Mouse (Mus musculus): ENCODE measurements at regions not wholly inside any gene's neighbourhood (a gene's known extent, or its start where the extent isn't known, plus 50 kb on each side); places are given as distances from the start of the nearest gene placed in this dataset.

GRCm38 (mm10) chr12:79997201-79997600 is 115.6 kb downstream of the Zfp36l1 start:
- no peaks in the 10 kb centered on the region for H3K9me3 ChIP-seq (replicated peaks)
- no peaks in the 10 kb centered on the region for H3K36me3 ChIP-seq
- no peak overlapping the region for H3K4me3 ChIP-seq
- no peaks in the 10 kb centered on the region for H3K27me3 ChIP-seq (ENCODE audit: low read depth, poor library complexity, severe bottlenecking)
- WGBS, result 45% methylated on average over 4 of the region's 4 CpGs
- H3K27ac ChIP-seq, result no peak overlapping the region
- peaks cover 26% of the 10 kb centered on the region for H3K4me1 ChIP-seq
- no peak for DNase-seq (ENCODE audit: low spot score)

GRCm38 (mm10) chr12:79995521-79996094 is 117.2 kb downstream of the Zfp36l1 start:
- no peak overlapping the region for H3K27ac ChIP-seq
- 92% methylated on average over 4 of the region's 4 CpGs for WGBS
- H3K4me1 ChIP-seq, result peaks cover 23% of the 10 kb centered on the region

GRCm38 (mm10) chr12:79993821-79994571 is 118.8 kb downstream of the Zfp36l1 start:
- Histone ChIP-seq H3K27me3 (ENCODE audit: low read depth, poor library complexity, severe bottlenecking) (no peaks in the 10 kb centered on the region), H3K4me3 (no peak overlapping the region), H3K4me1 (peaks cover 39% of the 10 kb centered on the region), H3K36me3 (no peaks in the 10 kb centered on the region), H3K27ac (peak overlapping the region; percentile 80), H3K9me3 (replicated peaks) (no peaks in the 10 kb centered on the region)
- WGBS, result 50% methylated on average over 5 of the region's 5 CpGs
- no peak for DNase-seq (ENCODE audit: low spot score)

More at GRCm38 (mm10) chr12:79995521-79996094, 117.2 kb downstream of the Zfp36l1 start:
- no peaks in the 10 kb centered on the region for H3K36me3 ChIP-seq
- no peaks in the 10 kb centered on the region for H3K27me3 ChIP-seq (ENCODE audit: low read depth, poor library complexity, severe bottlenecking)
- H3K9me3 ChIP-seq (replicated peaks), result no peaks in the 10 kb centered on the region
- DNase-seq (ENCODE audit: low spot score), result no peak
- H3K4me3 ChIP-seq, result no peak overlapping the region

GRCm38 (mm10) chr12:79991279-79991678 is 121.5 kb downstream of the Zfp36l1 start:
- WGBS, result 64% methylated on average over 5 of the region's 5 CpGs

GRCm38 (mm10) chr12:79990751-79991150 is 122.1 kb downstream of the Zfp36l1 start:
- H3K4me1 ChIP-seq, result peaks cover 56% of the 10 kb centered on the region
- H3K27ac ChIP-seq, result peak overlapping the region; percentile 59; the same call in 1 of the 2 replicates
- 51% methylated on average over 4 of the region's 4 CpGs for WGBS
- DNase-seq (ENCODE audit: low spot score), result no peak
- no peaks in the 10 kb centered on the region for H3K9me3 ChIP-seq (replicated peaks)
- H3K4me3 ChIP-seq, result no peak overlapping the region
- H3K36me3 ChIP-seq, result no peaks in the 10 kb centered on the region
- no peaks in the 10 kb centered on the region for H3K27me3 ChIP-seq (ENCODE audit: low read depth, poor library complexity, severe bottlenecking)

More at GRCm38 (mm10) chr12:79991279-79991678, 121.5 kb downstream of the Zfp36l1 start:
- no peak for DNase-seq (ENCODE audit: low spot score)
- Histone ChIP-seq H3K9me3 (replicated peaks) (no peaks in the 10 kb centered on the region), H3K4me3 (no peak overlapping the region), H3K4me1 (peaks cover 51% of the 10 kb centered on the region), H3K27me3 (ENCODE audit: low read depth, poor library complexity, severe bottlenecking) (no peaks in the 10 kb centered on the region), H3K36me3 (no peaks in the 10 kb centered on the region), H3K27ac (0 out of 2 replicates have a peak overlapping the region, but pooled peaks have one; percentile 59)

GRCm38 (mm10) chr12:79989582-79990110 is 123.2 kb downstream of the Zfp36l1 start:
- peak overlapping the region; percentile 59; the same call in 1 of the 2 replicates for H3K27ac ChIP-seq

GRCm38 (mm10) chr12:79988401-79989358 is 124.1 kb downstream of the Zfp36l1 start:
- DNase-seq (ENCODE audit: low spot score), result no peak
- no peaks in the 10 kb centered on the region for H3K27me3 ChIP-seq (ENCODE audit: low read depth, poor library complexity, severe bottlenecking)
- no peak overlapping the region for H3K4me3 ChIP-seq
- H3K9me3 ChIP-seq (replicated peaks), result no peaks in the 10 kb centered on the region
- H3K4me1 ChIP-seq, result peaks cover 53% of the 10 kb centered on the region
- whole genome bisulfite sequencing, result 92% methylated on average over 11 of the region's 11 CpGs
- no peaks in the 10 kb centered on the region for H3K36me3 ChIP-seq
- peak overlapping the region; percentile 59; the same call in 1 of the 2 replicates for H3K27ac ChIP-seq

More at GRCm38 (mm10) chr12:79989582-79990110, 123.2 kb downstream of the Zfp36l1 start:
- H3K4me1 ChIP-seq, result peaks cover 54% of the 10 kb centered on the region
- H3K9me3 ChIP-seq (replicated peaks), result no peaks in the 10 kb centered on the region
- no peak overlapping the region for H3K4me3 ChIP-seq
- H3K27me3 ChIP-seq (ENCODE audit: low read depth, poor library complexity, severe bottlenecking), result no peaks in the 10 kb centered on the region
- DNase-seq (ENCODE audit: low spot score), result no peak
- 75% methylated on average over 9 of the region's 9 CpGs for WGBS
- no peaks in the 10 kb centered on the region for H3K36me3 ChIP-seq

GRCm38 (mm10) chr12:79986241-79986976 is 126.4 kb downstream of the Zfp36l1 start:
- H3K9me3 ChIP-seq (replicated peaks), result no peaks in the 10 kb centered on the region
- H3K36me3 ChIP-seq, result no peaks in the 10 kb centered on the region
- no peak overlapping the region for H3K4me3 ChIP-seq
- no peak for DNase-seq (ENCODE audit: low spot score)
- peaks cover 52% of the 10 kb centered on the region for H3K4me1 ChIP-seq
- 29% methylated on average over 9 of the region's 9 CpGs for WGBS
- H3K27me3 ChIP-seq (ENCODE audit: low read depth, poor library complexity, severe bottlenecking), result no peaks in the 10 kb centered on the region
- H3K27ac ChIP-seq, result peak overlapping the region; percentile 62

GRCm38 (mm10) chr12:79984985-79985747 is 127.6 kb downstream of the Zfp36l1 start:
- 93% methylated on average over 5 of the region's 5 CpGs for WGBS

GRCm38 (mm10) chr12:79984025-79984790 is 128.6 kb downstream of the Zfp36l1 start:
- H3K4me1 ChIP-seq, result peaks cover 32% of the 10 kb centered on the region
- no peak for DNase-seq (ENCODE audit: low spot score)
- H3K27ac ChIP-seq, result peak overlapping the region; percentile 70
- WGBS, result 35% methylated on average over 10 of the region's 10 CpGs
- no peaks in the 10 kb centered on the region for H3K9me3 ChIP-seq (replicated peaks)
- no peaks in the 10 kb centered on the region for H3K27me3 ChIP-seq (ENCODE audit: low read depth, poor library complexity, severe bottlenecking)
- H3K4me3 ChIP-seq, result no peak overlapping the region
- no peaks in the 10 kb centered on the region for H3K36me3 ChIP-seq

More at GRCm38 (mm10) chr12:79984985-79985747, 127.6 kb downstream of the Zfp36l1 start:
- Histone ChIP-seq H3K27ac (peak overlapping the region; percentile 30; the same call in 1 of the 2 replicates), H3K27me3 (ENCODE audit: low read depth, poor library complexity, severe bottlenecking) (no peaks in the 10 kb centered on the region), H3K4me1 (peaks cover 41% of the 10 kb centered on the region), H3K9me3 (replicated peaks) (no peaks in the 10 kb centered on the region), H3K36me3 (no peaks in the 10 kb centered on the region), H3K4me3 (no peak overlapping the region)
- DNase-seq (ENCODE audit: low spot score), result no peak

GRCm38 (mm10) chr12:79983232-79983631 is 129.6 kb downstream of the Zfp36l1 start:
- no peaks in the 10 kb centered on the region for H3K36me3 ChIP-seq
- H3K9me3 ChIP-seq (replicated peaks), result no peaks in the 10 kb centered on the region
- no peak for DNase-seq (ENCODE audit: low spot score)
- peaks cover 26% of the 10 kb centered on the region for H3K4me1 ChIP-seq
- 71% methylated on average over 6 of the region's 6 CpGs for WGBS
- H3K4me3 ChIP-seq, result no peak overlapping the region
- H3K27ac ChIP-seq, result 0 out of 2 replicates have a peak overlapping the region, but pooled peaks have one; percentile 11
- H3K27me3 ChIP-seq (ENCODE audit: low read depth, poor library complexity, severe bottlenecking), result no peaks in the 10 kb centered on the region
